Mouse (Mus musculus): Measurements from ENCODE around the gene Cela2a.

DNA sequence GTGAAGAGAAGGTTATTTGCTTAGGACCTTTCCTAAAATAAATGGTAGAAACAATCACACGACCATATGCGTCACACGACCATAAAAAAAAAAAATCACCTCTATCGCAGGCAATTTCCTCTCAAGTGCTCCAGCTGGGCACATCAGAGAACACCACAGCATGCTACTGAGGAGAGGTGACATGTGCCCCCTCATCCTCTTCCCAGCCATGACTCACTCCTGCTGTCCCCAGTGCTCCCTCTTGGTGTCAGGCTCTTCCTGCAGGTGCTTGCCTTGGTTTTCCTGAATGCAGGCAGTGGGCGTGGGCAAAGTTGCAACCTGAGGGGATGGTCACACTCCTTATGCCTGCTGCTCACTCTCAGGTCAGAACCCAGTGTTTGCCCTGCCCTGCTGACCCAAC is 41.1 kb downstream of the Cela2a start:
- TF ChIP-seq POLR2A (IDR thresholded peaks at IDR 0.05; ENCODE audit: borderline replicate concordance, control insufficient read depth, low read depth, low read length): no peak
- no peak for TF ChIP-seq CTCF (IDR thresholded peaks at IDR 0.05; ENCODE audit: control insufficient read depth, insufficient read depth, low read length)
